Mouse (Mus musculus) heart, adult 2 months (tissue): ENCODE measurements around the gene Ttc8. TPM values are rescaled to one million over a fixed set of nuclear protein-coding genes. Genes with fewer than 3 reads are reported as not detected.

ENCODE experiments used
- DNase-seq, 2 experiments: peaks; one replicate each; pipeline ENCODE4 v3.0.0; 2021
- H3K27ac ChIP-seq: fragments of 200-600 bp; 2 replicates; pipeline ENCODE4 v1.8.1; 2022
- H3K27me3 ChIP-seq: fragments of 200-500 bp; 2 replicates; pipeline ENCODE4 v1.6.1; 2012; ENCODE audit warnings: mild to moderate bottlenecking, low read length, inconsistent platforms, mixed read lengths; ENCODE audit not compliant: control insufficient read depth, insufficient read depth
- H3K36me3 ChIP-seq: fragments of 200-500 bp; 2 replicates; pipeline ENCODE4 v1.6.1; 2012; ENCODE audit warnings: low read length, inconsistent platforms; ENCODE audit not compliant: control insufficient read depth, insufficient read depth
- H3K4me1 ChIP-seq: fragments of 200-500 bp; 2 replicates; pipeline ENCODE4 v1.6.1; 2011; ENCODE audit warnings: low read length; ENCODE audit not compliant: control insufficient read depth, insufficient read depth
- H3K4me3 ChIP-seq: fragments of 200-600 bp; 2 replicates; pipeline ENCODE4 v1.8.1; 2022
- H3K79me2 ChIP-seq: fragments of 200-500 bp; replicated peaks from 2 replicates; pipeline ENCODE4 v1.6.1; 2012; ENCODE audit warnings: mild to moderate bottlenecking, inconsistent platforms, low read length, moderate library complexity, mixed read lengths; ENCODE audit not compliant: control insufficient read depth, insufficient read depth
- H3K9ac ChIP-seq: fragments of 200-500 bp; 2 replicates; pipeline ENCODE4 v1.6.1; 2012; ENCODE audit warnings: low read depth, mild to moderate bottlenecking, control low read depth, inconsistent platforms, low read length, mixed read lengths
- CTCF ChIP-seq: fragments of 200-600 bp; IDR thresholded peaks from 2 replicates; pipeline ENCODE4 v1.8.1; 2022; ENCODE audit warnings: antibody characterized with exemption, mild to moderate bottlenecking, moderate library complexity
- EP300 ChIP-seq: fragments of 200-500 bp; IDR thresholded peaks from 2 replicates; pipeline ENCODE4 v1.6.1; 2011; ENCODE audit warnings: low read depth, low read length, control low read depth; ENCODE audit not compliant: insufficient read depth
- POLR2A ChIP-seq: fragments of 200-500 bp; IDR thresholded peaks from 2 replicates; pipeline ENCODE4 v1.6.1; 2011; ENCODE audit warnings: mild to moderate bottlenecking, low read depth, low read length, control low read depth; ENCODE audit not compliant: insufficient read depth
- WGBS: fragments of 180-500 bp; shearing (Covaris S2); methylation state at CpG from one replicate; pipeline ENCODE4 v1.1.7; 2018; 5-methylcytosine and 5-hydroxymethylcytosine counted together
- intact Hi-C: fragments of 180-260 bp; cut with DNase I; formaldehyde crosslinking; loops from one replicate; pipeline ENCODE4 v1.15.1; 2025
- polyA plus RNA-seq: library from polyadenylated mRNA; depleted of rRNA; stranded (reverse); fragments of >200 nt; gene quantifications from 2 replicates; pipeline ENCODE4 v1.2.3, GENCODE M21; 2012
- total RNA-seq, 2 experiments: library from RNA; stranded (reverse); gene quantifications; 2 replicates each; pipeline ENCODE4 v1.2.3; 2021

The Ttc8 gene
- total and polyA plus RNA-seq, 3 experiments, result 5.6 to 7.5 (median 5.9) TPM

DNA sequence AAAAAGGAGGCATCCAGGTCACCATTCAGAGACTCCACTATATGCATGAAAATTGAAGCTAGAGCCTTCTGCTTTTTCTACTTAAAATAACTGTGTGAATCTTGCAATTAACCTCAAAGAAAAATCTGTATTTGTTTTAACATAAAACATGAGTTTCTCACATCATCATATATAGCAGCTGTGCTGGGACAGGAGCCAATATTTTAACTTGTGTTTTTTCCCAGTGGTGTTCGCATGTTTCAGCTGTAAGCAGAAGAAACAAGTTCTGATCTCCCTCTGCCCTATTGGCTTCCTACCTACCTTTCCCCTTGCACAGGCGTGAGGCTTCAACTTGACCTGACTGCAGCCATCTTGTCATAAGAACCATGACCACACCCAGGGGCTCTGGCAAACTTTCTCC lies 64.4 kb downstream of the Ttc8 start:
- H3K9ac ChIP-seq, result no peak overlapping the region
- no peaks in the 10 kb centered on the region for H3K79me2 ChIP-seq
- no peaks in the 10 kb centered on the region for H3K36me3 ChIP-seq
- intact Hi-C loops, result no loop called here
- WGBS, result 89% methylated on average over 2 of the region's 2 CpGs
- no peak for DNase-seq
- no peak for TF ChIP-seq POLR2A
- TF ChIP-seq CTCF, result no peak
- TF ChIP-seq EP300, result no peak
- H3K4me1 ChIP-seq, result no peaks in the 10 kb centered on the region
- H3K4me3 ChIP-seq, result no peak overlapping the region
- H3K27ac ChIP-seq, result no peak overlapping the region
- H3K27me3 ChIP-seq, result no peaks in the 10 kb centered on the region

DNA sequence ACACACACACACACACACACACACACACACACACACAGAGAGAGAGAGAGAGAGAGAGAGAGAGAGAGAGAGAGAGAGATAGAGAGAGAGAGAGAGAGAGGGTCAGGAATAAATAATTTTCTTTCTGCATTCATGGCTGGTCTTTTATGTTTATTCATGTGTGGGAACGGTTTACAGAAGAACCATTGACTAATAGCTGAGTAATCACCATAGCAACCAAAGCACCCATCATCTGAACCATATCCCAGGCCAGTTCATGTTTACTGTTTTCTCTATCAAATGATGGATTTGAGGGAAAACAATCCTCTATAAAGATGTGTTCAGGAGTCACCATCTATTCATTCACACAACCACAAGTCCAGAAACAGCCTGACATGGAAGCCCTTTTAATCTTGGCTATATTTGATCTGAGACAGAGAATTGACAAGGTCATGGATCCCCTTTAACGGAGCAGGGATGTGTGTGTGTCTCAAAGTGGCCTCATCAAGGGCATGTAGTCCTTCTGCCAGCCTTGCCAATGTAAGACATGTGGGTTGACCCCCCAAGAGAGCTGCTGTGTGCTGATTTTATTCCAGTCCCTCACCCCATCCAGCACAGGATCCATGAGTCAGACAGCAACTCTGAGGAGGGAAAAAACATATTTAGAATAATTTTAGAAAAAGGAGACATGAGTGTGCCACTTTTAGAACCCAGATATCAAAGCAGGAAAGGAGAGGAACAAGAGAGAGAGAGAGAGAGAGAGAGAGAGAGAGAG lies 70.9 kb downstream of the Ttc8 start:
- H3K4me1 ChIP-seq, result no peaks in the 10 kb centered on the region
- intact Hi-C loops, result no loop called here
- H3K79me2 ChIP-seq, result no peaks in the 10 kb centered on the region
- H3K27me3 ChIP-seq, result no peaks in the 10 kb centered on the region
- no peak overlapping the region for H3K9ac ChIP-seq
- DNase-seq, result no peak
- H3K27ac ChIP-seq, result no peak overlapping the region
- H3K4me3 ChIP-seq, result no peak overlapping the region
- no peak for TF ChIP-seq EP300
- TF ChIP-seq POLR2A, result no peak
- TF ChIP-seq CTCF, result no peak
- WGBS, result 60% methylated on average over 2 of the region's 2 CpGs
- no peaks in the 10 kb centered on the region for H3K36me3 ChIP-seq

DNA sequence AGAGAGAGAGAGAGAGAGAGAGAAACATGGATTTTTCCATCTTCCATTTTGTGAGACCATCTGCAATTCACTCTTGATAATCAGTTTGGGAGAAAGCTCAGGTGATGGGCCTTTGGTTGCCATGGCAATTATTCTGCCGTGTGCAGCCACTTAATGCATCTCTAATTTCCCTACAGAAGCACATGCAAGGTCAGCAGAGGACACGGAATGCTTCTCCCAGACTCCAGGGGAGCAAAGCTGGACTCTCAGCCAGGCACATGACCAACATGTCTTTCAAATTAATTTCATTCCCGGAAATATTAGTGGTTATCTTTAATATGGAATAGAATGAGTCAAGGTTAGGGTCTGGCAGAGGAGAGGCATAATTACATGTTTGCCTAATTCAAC lies 71.4 kb downstream of the Ttc8 start:
- Histone ChIP-seq H3K9ac (no peak overlapping the region), H3K79me2 (no peaks in the 10 kb centered on the region), H3K4me3 (no peak overlapping the region), H3K36me3 (no peaks in the 10 kb centered on the region), H3K27ac (no peak overlapping the region), H3K27me3 (no peaks in the 10 kb centered on the region), H3K4me1 (no peaks in the 10 kb centered on the region)
- DNase-seq, result no peak
- no peak for TF ChIP-seq EP300
- TF ChIP-seq POLR2A, result no peak
- no peak for TF ChIP-seq CTCF
- intact Hi-C loops, result no loop called here
- WGBS, result 67% methylated on average over 3 of the region's 3 CpGs

DNA sequence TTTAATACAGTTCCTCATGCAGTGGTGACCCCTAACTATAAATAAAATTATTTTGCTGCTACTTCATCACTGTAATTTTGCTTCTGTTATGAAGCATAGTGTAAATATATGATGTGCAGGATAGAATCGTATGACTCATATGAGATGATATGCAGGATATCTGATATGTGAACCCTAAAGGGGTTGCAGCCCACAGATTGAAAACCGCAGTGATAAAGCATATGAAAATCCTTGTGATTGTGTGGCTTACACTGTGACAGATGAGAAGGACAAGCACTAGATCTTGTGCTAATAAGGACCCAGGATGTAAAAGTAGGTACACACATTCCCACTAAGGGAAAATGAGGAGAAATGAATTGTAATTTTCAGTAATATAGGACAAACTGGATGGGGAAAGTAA lies 73.4 kb downstream of the Ttc8 start:
- TF ChIP-seq POLR2A (no peak), CTCF (no peak), EP300 (no peak)
- Histone ChIP-seq H3K4me1 (no peaks in the 10 kb centered on the region), H3K79me2 (no peaks in the 10 kb centered on the region), H3K4me3 (no peak overlapping the region), H3K9ac (no peak overlapping the region), H3K27ac (no peak overlapping the region), H3K36me3 (no peaks in the 10 kb centered on the region), H3K27me3 (no peaks in the 10 kb centered on the region)
- intact Hi-C loops, result no loop called here
- DNase-seq, result no peak
- WGBS, result 79% methylated on average over 2 of the region's 2 CpGs

DNA sequence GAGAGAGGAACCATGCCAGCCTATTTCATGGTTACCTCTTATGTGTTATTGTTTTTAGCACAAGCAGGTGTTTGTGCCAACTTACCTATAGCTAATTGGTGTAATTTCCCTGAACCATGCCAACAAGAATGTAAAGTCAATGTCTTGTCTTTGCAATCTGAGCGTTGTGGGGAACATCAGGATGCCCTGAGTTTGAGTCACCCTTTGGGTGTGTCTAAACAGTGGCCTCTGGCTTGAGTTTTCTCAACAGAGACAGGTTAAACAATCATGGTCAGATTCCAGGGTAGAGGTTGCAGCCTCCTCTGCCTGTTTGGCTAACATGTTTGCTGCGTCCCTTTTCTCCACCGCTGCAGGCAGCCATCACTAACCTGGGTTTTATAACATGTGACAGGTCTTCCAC lies 74.0 kb downstream of the Ttc8 start:
- no peak overlapping the region for H3K9ac ChIP-seq
- H3K79me2 ChIP-seq, result no peaks in the 10 kb centered on the region
- TF ChIP-seq EP300 (no peak), CTCF (no peak), POLR2A (no peak)
- no peaks in the 10 kb centered on the region for H3K27me3 ChIP-seq
- H3K4me3 ChIP-seq, result no peak overlapping the region
- H3K36me3 ChIP-seq, result no peaks in the 10 kb centered on the region
- no peak overlapping the region for H3K27ac ChIP-seq
- no peaks in the 10 kb centered on the region for H3K4me1 ChIP-seq
- intact Hi-C loops, result no loop called here
- WGBS, result 71% methylated on average over 3 of the region's 3 CpGs
- no peak for DNase-seq

DNA sequence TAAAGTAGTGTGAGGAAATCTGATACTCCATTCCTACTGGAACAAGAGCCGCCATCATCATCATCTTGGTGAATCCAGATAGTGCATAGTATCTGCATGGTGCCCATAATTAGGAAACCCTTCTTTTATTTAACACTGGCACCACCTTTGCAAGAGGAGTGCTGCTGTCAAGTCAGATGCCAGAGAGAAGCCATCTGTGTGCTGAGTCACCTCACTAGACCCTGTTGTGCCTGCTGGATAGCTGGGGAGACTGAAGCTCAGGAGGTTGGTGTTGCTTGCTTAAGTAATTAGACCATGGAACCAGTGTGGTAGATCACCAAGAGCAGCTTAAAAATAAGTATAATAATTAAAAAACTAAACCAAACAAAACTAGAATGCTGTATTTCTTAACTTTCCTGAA lies 75.5 kb downstream of the Ttc8 start:
- no peaks in the 10 kb centered on the region for H3K36me3 ChIP-seq
- H3K27ac ChIP-seq, result no peak overlapping the region
- TF ChIP-seq EP300 (no peak), CTCF (no peak), POLR2A (no peak)
- H3K27me3 ChIP-seq, result no peaks in the 10 kb centered on the region
- intact Hi-C loops, result no loop called here
- H3K4me3 ChIP-seq, result no peak overlapping the region
- H3K9ac ChIP-seq, result no peak overlapping the region
- H3K79me2 ChIP-seq, result no peaks in the 10 kb centered on the region
- H3K4me1 ChIP-seq, result no peaks in the 10 kb centered on the region
- no peak for DNase-seq
- WGBS, result 88% methylated on average over 1 of the region's 1 CpGs
